Mouse (Mus musculus) cerebellum, postnatal 14 days (tissue): ENCODE results near the gene Cep295.
A peak's percentile ranks its signal among the peaks of the same experiment; 100 is the strongest.
"Not testable (repeated sequence)": the region's sequence is repeated elsewhere in the genome, so short reads cannot be mapped to it uniquely, and the experiment has no call there.

Experiments
- DNase-seq, 2 experiments: peaks; one replicate each; pipeline ENCODE4 v3.0.0; 2021; ENCODE audit warnings: mixed read lengths in 2 of 2

The Cep295 gene

GRCm38 (mm10) chr9:15306398-15307119 lies 51.0 kb downstream of the Cep295 start, which contains the start of gene 4931406C07Rik:
Gene 4931406C07Rik (minus strand): TSS chr9:15306448.
- no peak for DNase-seq

- DNase-seq, result peak; percentile 98 to 99
These were observed 51.8 kb downstream of the Cep295 start, which contains the start of gene Taf1d for GRCm38 (mm10) chr9:15305503-15306397. Gene Taf1d (plus strand): TSS chr9:15306214.

GRCm38 (mm10) chr9:15302881-15303280 lies 54.7 kb downstream of the Cep295 start:
- DNase-seq, result no peak

- not testable (repeated sequence) for DNase-seq
These were observed 55.6 kb downstream of the Cep295 start for GRCm38 (mm10) chr9:15302006-15302405.

GRCm38 (mm10) chr9:15301399-15301798 lies 56.2 kb downstream of the Cep295 start:
- DNase-seq, result no peak

- DNase-seq, result no peak
These were observed 57.5 kb downstream of the Cep295 start for GRCm38 (mm10) chr9:15300056-15300455.

- no peak for DNase-seq
These were observed 59.1 kb downstream of the Cep295 start for GRCm38 (mm10) chr9:15298451-15298850.

GRCm38 (mm10) chr9:15297112-15297511 lies 60.5 kb downstream of the Cep295 start:
- DNase-seq, result no peak

GRCm38 (mm10) chr9:15289251-15289650 lies 68.3 kb downstream of the Cep295 start:
- no peak for DNase-seq

GRCm38 (mm10) chr9:15288402-15288801 lies 69.2 kb downstream of the Cep295 start:
- no peak for DNase-seq

GRCm38 (mm10) chr9:15287846-15288245 lies 69.7 kb downstream of the Cep295 start:
- DNase-seq, result no peak

GRCm38 (mm10) chr9:15285443-15285842 lies 72.1 kb downstream of the Cep295 start:
- DNase-seq, result no peak

- no peak for DNase-seq
These were observed 77.1 kb downstream of the Cep295 start for GRCm38 (mm10) chr9:15280491-15280879.

GRCm38 (mm10) chr9:15279649-15280490 lies 77.7 kb downstream of the Cep295 start, which contains the start of gene Med17:
Gene Med17 (minus strand): TSS chr9:15279931.
- DNase-seq, result peak; percentile 95 to 96

GRCm38 (mm10) chr9:15279139-15279648 lies 78.4 kb downstream of the Cep295 start:
- DNase-seq, result no peak

GRCm38 (mm10) chr9:15278343-15278742 lies 79.2 kb downstream of the Cep295 start:
- no peak for DNase-seq

GRCm38 (mm10) chr9:15276855-15277254 lies 80.7 kb downstream of the Cep295 start:
- no peak for DNase-seq

- DNase-seq, result no peak
These were observed 83.6 kb downstream of the Cep295 start for GRCm38 (mm10) chr9:15273981-15274380.
